Mouse (Mus musculus) bone marrow macrophage, adult 2 months (primary cell): ENCODE data around the gene Kbtbd4.

Source experiments
- CTCF ChIP-seq: IDR thresholded peaks from 2 replicates; pipeline ENCODE4 v1.5.1; 2012; ENCODE audit warnings: low read depth, mild to moderate bottlenecking, low read length, moderate library complexity
- POLR2A ChIP-seq: IDR thresholded peaks from 2 replicates; pipeline ENCODE4 v1.6.1; 2012; ENCODE audit warnings: mild to moderate bottlenecking, low read depth, low read length, borderline replicate concordance

DNA sequence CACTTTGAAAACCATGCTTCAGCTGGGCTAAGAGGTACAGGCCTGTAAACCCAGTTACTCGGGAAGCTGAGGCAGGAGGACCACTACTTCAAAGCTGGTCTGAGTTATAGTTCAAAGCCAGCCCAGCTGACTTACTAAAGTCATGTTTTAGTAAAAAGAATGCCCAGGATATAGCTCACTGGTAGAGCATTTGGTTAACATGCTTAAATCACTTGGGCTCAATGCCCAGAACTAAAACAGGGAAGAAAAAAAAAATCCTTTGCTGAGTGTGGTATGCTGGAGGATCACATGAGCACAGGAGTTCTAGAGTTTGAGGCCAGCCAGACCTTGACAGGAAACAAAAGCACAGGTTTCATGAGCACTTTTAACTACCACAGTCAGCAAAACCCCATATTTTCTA, 7.1 kb downstream of the Kbtbd4 start:
- TF ChIP-seq POLR2A (no peak), CTCF (no peak)
